In the genomic region with DNA sequence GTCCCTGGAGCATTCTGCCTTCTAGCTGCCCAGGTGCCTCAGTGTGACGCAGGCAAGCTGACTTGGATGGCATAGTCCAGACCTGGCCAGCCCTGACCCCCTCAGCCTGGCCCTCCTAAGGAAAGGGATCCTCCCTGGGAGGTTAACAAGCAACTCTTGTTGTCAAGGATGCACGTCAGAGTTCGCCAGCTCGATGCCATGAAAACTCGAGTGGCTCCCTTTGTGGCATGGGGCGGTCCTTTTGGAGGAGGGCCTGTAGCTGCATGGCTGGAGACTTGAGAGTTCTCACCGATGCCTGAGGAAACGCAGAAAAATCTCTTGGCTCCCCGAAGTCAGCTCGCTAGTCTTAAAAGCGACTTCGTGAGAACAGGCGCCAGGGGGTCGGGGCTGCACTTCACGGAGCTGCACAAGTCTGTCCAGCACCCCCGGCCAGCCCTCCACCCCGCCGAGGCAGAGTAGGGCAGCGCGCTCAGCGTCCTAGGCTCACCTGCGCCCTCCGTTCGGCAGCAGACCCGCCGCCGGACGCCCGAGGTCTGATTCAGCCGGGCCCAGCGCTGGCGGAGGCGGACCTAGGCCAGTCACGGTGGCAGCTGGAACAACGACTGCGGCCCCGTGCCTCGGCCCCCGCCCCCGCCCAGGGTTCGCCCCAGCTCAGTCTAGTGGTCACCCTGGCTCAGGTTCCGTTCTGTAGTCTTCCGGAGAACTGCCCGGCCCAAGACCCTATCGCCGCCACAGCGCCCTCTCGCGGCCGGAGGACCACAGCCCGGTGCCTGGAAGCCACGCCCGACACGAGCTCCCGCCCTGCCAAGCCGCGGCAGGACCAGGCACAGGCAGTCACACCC, we compare ENCODE assay signal across 7 mouse cellular contexts. TPM values are rescaled to one million over a fixed set of nuclear protein-coding genes. Genes with fewer than 3 reads are reported as not detected.
A peak's percentile ranks its signal among the peaks of the same experiment; 100 is the strongest.
DNase-seq lines count a peak whose midpoint lies in the region; ATAC-seq lines count a peak whose summit lies in the region.

Inpp5e (minus strand) TSS at position 689 of the 842 bp plus-strand sequence.

- DNase-seq in adrenal gland, adult 2 months, result peak; percentile 99
- peak; percentile 91 for DNase-seq in embryo, embryonic 11.5 days (ENCODE audit: low read depth, low spot score)
- DNase-seq in gastrocnemius, postnatal 4 days (ENCODE audit: low spot score in 2 of 2), result peak; percentile 98 to 99
- peak; percentile 98 to 99 for DNase-seq in left cerebral cortex, postnatal 36 days (ENCODE audit: low spot score in 2 of 2)
- peak; percentile 100 for DNase-seq in midbrain, embryonic 11.5 days (ENCODE audit: low spot score, missing footprints)
- DNase-seq in skeletal muscle tissue, adult 2 months (ENCODE audit: low read depth, low spot score), result peak; percentile 91

- under 1% methylated on average over 57 of the region's 57 CpGs for WGBS in intestine, embryonic 16.5 days
- WGBS in midbrain, embryonic 11.5 days, result 1% methylated on average over 57 of the region's 57 CpGs

- H3K9ac ChIP-seq in intestine, embryonic 16.5 days (ENCODE audit: low read depth, low read length), result peak within 1 kb of the TSS; percentile 95
- peak within 1 kb of the TSS; percentile 95 for H3K9ac ChIP-seq in midbrain, embryonic 11.5 days (ENCODE audit: low read length)

- H3K4me1 ChIP-seq in intestine, embryonic 16.5 days (ENCODE audit: control insufficient read depth, insufficient read depth, low read length), result peaks cover 27% of the 10 kb centered on the region
- H3K4me1 ChIP-seq in midbrain, embryonic 11.5 days (ENCODE audit: control insufficient read depth, insufficient read depth, low read length), result peaks cover 22% of the 10 kb centered on the region

- H3K27ac ChIP-seq in intestine, embryonic 16.5 days (ENCODE audit: low read length), result peak within 1 kb of the TSS; percentile 76
- peak within 1 kb of the TSS; percentile 44; the same call in 1 of the 2 replicates for H3K27ac ChIP-seq in midbrain, embryonic 11.5 days (ENCODE audit: low read depth, low read length)

- intact Hi-C loops in left cerebral cortex, postnatal 36 days (cut with DNase I), result no loop called here

- no peaks in the 10 kb centered on the region for H3K9me3 ChIP-seq in intestine, embryonic 16.5 days (ENCODE audit: control insufficient read depth, low read length)
- H3K9me3 ChIP-seq in midbrain, embryonic 11.5 days (ENCODE audit: control insufficient read depth, low read length), result no peaks in the 10 kb centered on the region

- peak; percentile 97 for ATAC-seq in intestine, embryonic 16.5 days
- peak; percentile 95 for ATAC-seq in midbrain, embryonic 11.5 days (ENCODE audit: low FRiP score)

- peak within 1 kb of the TSS; percentile 92 for H3K4me2 ChIP-seq in intestine, embryonic 16.5 days (ENCODE audit: low read depth, low read length)
- peak within 1 kb of the TSS; percentile 92 for H3K4me2 ChIP-seq in midbrain, embryonic 11.5 days

- H3K36me3 ChIP-seq in intestine, embryonic 16.5 days (ENCODE audit: control insufficient read depth, insufficient read depth, low read length), result peaks cover 8% of the 10 kb centered on the region
- peaks cover 6% of the 10 kb centered on the region; the same call in 1 of the 2 replicates for H3K36me3 ChIP-seq in midbrain, embryonic 11.5 days (ENCODE audit: control insufficient read depth, insufficient read depth, low read length)

- no peaks in the 10 kb centered on the region for H3K27me3 ChIP-seq in intestine, embryonic 16.5 days (replicated peaks; ENCODE audit: control insufficient read depth, insufficient read depth, low read length)
- no peaks in the 10 kb centered on the region for H3K27me3 ChIP-seq in midbrain, embryonic 11.5 days (ENCODE audit: control insufficient read depth, insufficient read depth, low read length)

- H3K4me3 ChIP-seq in intestine, embryonic 16.5 days (ENCODE audit: low read length), result peak within 1 kb of the TSS; percentile 84
- peak within 1 kb of the TSS; percentile 92 for H3K4me3 ChIP-seq in midbrain, embryonic 11.5 days (ENCODE audit: low read depth, low read length)

RNA-seq across cellular contexts. Expression of gene Inpp5e, which starts in this region (rescaled TPM):
- total RNA-seq in adrenal gland, adult 2 months (2021), result 10 to 100 TPM; 17.2 to 18.0 TPM
- 35.2 and 36.2 TPM in 2 replicates for polyA plus RNA-seq in adrenal gland, adult 2 months (2012; rRNA removed)
- 10 to 100 TPM; 12.5 to 13.2 TPM for total RNA-seq in gastrocnemius, postnatal 4 days (2021)
- polyA plus RNA-seq in intestine, embryonic 16.5 days (2015; fragmentation: Nextera tagmentation; extraction: Ambion mirVana), result 14.8 and 15.9 TPM in 2 replicates
- 10 to 100 TPM; 22.5 to 26.6 TPM for total RNA-seq in left cerebral cortex, postnatal 36 days (2021)
- polyA plus RNA-seq in midbrain, embryonic 11.5 days (2014; fragmentation: Nextera tagmentation; extraction: Ambion mirVana), result 21.5 and 23.3 TPM in 2 replicates

Comparison
In these comparisons a context has a peak if more than half of its experiments do, and no peak if none do; other contexts are left out.
1. Peak in every context shown above with its lines: DNase-seq, ATAC-seq, H3K4me3 ChIP-seq and H3K27ac ChIP-seq.